Mouse (Mus musculus): ENCODE measurements at regions not wholly inside any gene's neighbourhood (a gene's known extent, or its start where the extent isn't known, plus 50 kb on each side); places are given as distances from the start of the nearest gene placed in this dataset.

GRCm38 (mm10) chr1:35708176-35708788, 359.9 kb upstream of the Hs6st1 start:
- in situ Hi-C loops (cut with MboI; ENCODE audit: unreplicated experiment in 2 of 2), result no loop called here

GRCm38 (mm10) chr1:35709214-35709613, 359.0 kb upstream of the Hs6st1 start:
- in situ Hi-C loops (cut with MboI; ENCODE audit: unreplicated experiment in 2 of 2), result no loop called here

- in situ Hi-C loops (cut with MboI; ENCODE audit: unreplicated experiment in 2 of 2), result no loop called here
Observed at GRCm38 (mm10) chr1:35713961-35714360, 354.2 kb upstream of the Hs6st1 start.

GRCm38 (mm10) chr1:35715931-35716330, 352.3 kb upstream of the Hs6st1 start:
- in situ Hi-C loops (cut with MboI; ENCODE audit: unreplicated experiment in 2 of 2), result no loop called here

GRCm38 (mm10) chr1:35717166-35717565, 351.0 kb upstream of the Hs6st1 start:
- in situ Hi-C loops (cut with MboI; ENCODE audit: unreplicated experiment in 2 of 2), result no loop called here

GRCm38 (mm10) chr1:35717659-35718058, 350.5 kb upstream of the Hs6st1 start:
- in situ Hi-C loops (cut with MboI; ENCODE audit: unreplicated experiment in 2 of 2), result no loop called here

- in situ Hi-C loops (cut with MboI; ENCODE audit: unreplicated experiment in 2 of 2), result loop anchor here (10.0 kb wide), 2 partner anchors 415 to 535 kb away; no protein-coding TSS in a partner anchor
Observed at GRCm38 (mm10) chr1:35720063-35720462, 348.1 kb upstream of the Hs6st1 start.

- in situ Hi-C loops (cut with MboI; ENCODE audit: unreplicated experiment in 2 of 2), result loop anchor here (10.0 kb wide), 2 partner anchors 410 to 530 kb away; no protein-coding TSS in a partner anchor
Observed at GRCm38 (mm10) chr1:35724366-35724900, 343.8 kb upstream of the Hs6st1 start.

- in situ Hi-C loops (cut with MboI; ENCODE audit: unreplicated experiment in 2 of 2), result loop anchor here (5.0 to 25.0 kb wide), 4 partner anchors 406 to 536 kb away; partner anchors contain the start of gene Neurl3 (in 1 of the 2)
Observed at GRCm38 (mm10) chr1:35726596-35726995, 341.6 kb upstream of the Hs6st1 start.

- in situ Hi-C loops (cut with MboI; ENCODE audit: unreplicated experiment in 2 of 2), result loop anchor here (5.0 to 25.0 kb wide), 4 partner anchors 405 to 535 kb away; partner anchors contain the start of gene Neurl3 (in 1 of the 2)
Observed at GRCm38 (mm10) chr1:35727310-35727990, 340.8 kb upstream of the Hs6st1 start.

- in situ Hi-C loops (cut with MboI; ENCODE audit: unreplicated experiment in 2 of 2), result loop anchor here (5.0 to 25.0 kb wide), 4 partner anchors 402 to 532 kb away; partner anchors contain the start of gene Neurl3 (in 1 of the 2)
Observed at GRCm38 (mm10) chr1:35729785-35730295, 338.4 kb upstream of the Hs6st1 start.

- in situ Hi-C loops (cut with MboI; ENCODE audit: unreplicated experiment in 2 of 2), result loop anchor here in 1 of 2 experiments (25.0 kb wide), 1 partner anchor 532 kb away; the partner anchor contains the start of gene Neurl3
Observed at GRCm38 (mm10) chr1:35730309-35730708, 337.9 kb upstream of the Hs6st1 start.

- in situ Hi-C loops (cut with MboI; ENCODE audit: unreplicated experiment in 2 of 2), result loop anchor here in 1 of 2 experiments (25.0 kb wide), 1 partner anchor 526 kb away; the partner anchor contains the start of gene Neurl3
Observed at GRCm38 (mm10) chr1:35736247-35736646, 332.0 kb upstream of the Hs6st1 start.

- in situ Hi-C loops (cut with MboI; ENCODE audit: unreplicated experiment in 2 of 2), result loop anchor here in 1 of 2 experiments (25.0 kb wide), 1 partner anchor 513 kb away; the partner anchor contains the start of gene Neurl3
Observed at GRCm38 (mm10) chr1:35749603-35750002, 318.6 kb upstream of the Hs6st1 start.

GRCm38 (mm10) chr1:35750092-35750521, 318.1 kb upstream of the Hs6st1 start:
- in situ Hi-C loops (cut with MboI; ENCODE audit: unreplicated experiment in 2 of 2), result no loop called here

- in situ Hi-C loops (cut with MboI; ENCODE audit: unreplicated experiment in 2 of 2), result no loop called here
Observed at GRCm38 (mm10) chr1:35752636-35753035, 315.6 kb upstream of the Hs6st1 start.

GRCm38 (mm10) chr1:35754170-35754569, 314.0 kb upstream of the Hs6st1 start:
- in situ Hi-C loops (cut with MboI; ENCODE audit: unreplicated experiment in 2 of 2), result no loop called here

GRCm38 (mm10) chr1:35759010-35759409, 309.2 kb upstream of the Hs6st1 start:
- in situ Hi-C loops (cut with MboI; ENCODE audit: unreplicated experiment in 2 of 2), result no loop called here

- in situ Hi-C loops (cut with MboI; ENCODE audit: unreplicated experiment in 2 of 2), result no loop called here
Observed at GRCm38 (mm10) chr1:35759600-35759999, 308.6 kb upstream of the Hs6st1 start.

GRCm38 (mm10) chr1:35763051-35763450, 305.1 kb upstream of the Hs6st1 start:
- in situ Hi-C loops (cut with MboI; ENCODE audit: unreplicated experiment in 2 of 2), result no loop called here

GRCm38 (mm10) chr1:35763456-35763855, 304.7 kb upstream of the Hs6st1 start:
- in situ Hi-C loops (cut with MboI; ENCODE audit: unreplicated experiment in 2 of 2), result no loop called here

Data from v-Abl transformed pro-B cells (cell line).